Mouse (Mus musculus) E14TG2a.4 (cell line): Measurements from ENCODE around the gene Limd1.
"Not testable (repeated sequence)": the region's sequence is repeated elsewhere in the genome, so short reads cannot be mapped to it uniquely, and the experiment has no call there.

Experiments
- H3K27me3 ChIP-seq: 2 replicates; pipeline ENCODE4 v1.6.1; 2014; ENCODE audit warnings: low read length, control low read depth; ENCODE audit not compliant: insufficient read depth
- H3K36me3 ChIP-seq: 2 replicates; pipeline ENCODE4 v1.6.1; 2014; ENCODE audit warnings: low read length, control low read depth; ENCODE audit not compliant: insufficient read depth
- H3K4me1 ChIP-seq: replicated peaks from 2 replicates; pipeline ENCODE4 v1.6.1; 2014; ENCODE audit warnings: low read depth, low read length, control low read depth
- H3K4me3 ChIP-seq: replicated peaks from 2 replicates; pipeline ENCODE4 v1.5.1; 2014; ENCODE audit warnings: mild to moderate bottlenecking, low read length
- H3K9me3 ChIP-seq: 2 replicates; pipeline ENCODE4 v1.6.1; 2014; ENCODE audit warnings: low read length, control low read depth
- CTCF ChIP-seq: conservative IDR thresholded peaks from 2 replicates; pipeline ENCODE4 v1.5.1; 2014; ENCODE audit warnings: low read length
- NANOG ChIP-seq: IDR thresholded peaks from 2 replicates; pipeline ENCODE4 v1.6.1; 2014; ENCODE audit warnings: borderline replicate concordance, low read length, mixed read lengths
- POU5F1 ChIP-seq: IDR thresholded peaks from 2 replicates; pipeline ENCODE4 v1.6.1; 2014; ENCODE audit warnings: low read length, borderline replicate concordance

Limd1 gene

DNA sequence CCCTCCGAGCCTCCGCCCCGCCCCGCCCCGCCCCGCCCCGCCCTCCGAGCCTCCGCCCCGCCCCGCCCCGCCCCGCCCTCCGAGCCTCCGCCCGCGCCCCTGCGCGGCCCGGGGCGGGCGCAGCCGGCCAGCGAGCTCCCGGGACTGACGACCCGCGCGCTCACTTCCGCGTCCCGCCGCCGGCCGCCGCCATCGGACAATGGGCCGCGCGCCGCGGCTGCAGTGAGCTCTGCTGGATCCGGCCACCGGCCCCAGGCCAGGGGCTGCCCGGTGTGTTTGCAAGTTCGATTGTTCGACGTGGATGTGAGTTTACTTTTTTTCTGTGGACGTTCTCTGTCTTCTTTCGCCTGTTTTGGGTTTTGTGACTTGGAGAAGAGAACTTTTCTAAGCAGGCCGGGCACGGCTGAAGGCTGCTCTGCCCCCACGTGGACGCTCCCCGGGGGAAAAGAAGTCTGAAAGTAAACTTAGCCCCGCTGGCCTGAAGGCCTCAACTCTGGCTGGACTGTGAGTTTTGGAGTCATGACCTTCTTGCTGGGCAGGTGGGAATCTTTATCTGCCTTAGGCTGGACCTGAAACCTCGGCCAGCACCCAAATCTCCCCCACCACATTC is at the start of gene Limd1:
Limd1 (plus strand) TSS at position 121 of the 610 bp plus-strand sequence.
- TF ChIP-seq CTCF (no peak), NANOG (no peak), POU5F1 (no peak)
- Histone ChIP-seq H3K27me3 (peaks cover 9% of the 10 kb centered on the region; the same call in 1 of the 2 replicates), H3K4me3 (peak within 1 kb of the TSS; percentile 81), H3K9me3 (no peaks in the 10 kb centered on the region), H3K4me1 (peaks cover 29% of the 10 kb centered on the region), H3K36me3 (peaks cover 23% of the 10 kb centered on the region)

DNA sequence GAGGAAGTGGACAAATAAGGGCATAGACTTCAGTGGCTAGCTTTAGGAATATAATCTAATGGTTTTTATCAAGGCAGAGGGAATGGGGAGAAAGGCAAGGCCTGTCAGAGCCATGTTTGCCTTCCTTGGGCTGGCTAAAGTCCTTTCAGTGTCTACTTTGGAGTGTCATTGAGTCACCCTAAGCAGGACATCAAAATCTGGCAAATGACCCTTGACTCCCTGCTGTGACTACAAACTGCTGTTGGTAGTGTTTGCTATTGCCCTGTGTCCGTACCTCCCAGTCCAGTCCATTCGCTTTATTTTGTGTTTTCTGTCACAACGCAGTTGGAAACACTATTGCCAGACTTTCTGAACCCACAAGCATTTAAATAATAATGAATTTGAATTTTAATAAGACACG is 48.6 kb upstream of the Limd1 start:
- TF ChIP-seq POU5F1, result no peak
- Histone ChIP-seq H3K27me3 (no peaks in the 10 kb centered on the region), H3K4me3 (no peak overlapping the region), H3K4me1 (peaks cover 19% of the 10 kb centered on the region), H3K36me3 (no peaks in the 10 kb centered on the region), H3K9me3 (no peaks in the 10 kb centered on the region)

- Histone ChIP-seq H3K36me3 (0 out of 2 replicates have a peak, but pooled peaks cover 1% of the 10 kb centered on the region), H3K4me1 (peaks cover 19% of the 10 kb centered on the region), H3K27me3 (no peaks in the 10 kb centered on the region), H3K9me3 (no peaks in the 10 kb centered on the region), H3K4me3 (no peak overlapping the region)
- TF ChIP-seq NANOG, result no peak
- TF ChIP-seq POU5F1, result no peak
- no peak for TF ChIP-seq CTCF
Measured at GRCm38 (mm10) chr9:123430973-123431372, 47.5 kb upstream of the Limd1 start.

GRCm38 (mm10) chr9:123438223-123438622 is 40.3 kb upstream of the Limd1 start:
- TF ChIP-seq POU5F1 (no peak), NANOG (no peak), CTCF (no peak)
- no peaks in the 10 kb centered on the region for H3K9me3 ChIP-seq
- H3K4me1 ChIP-seq, result no peaks in the 10 kb centered on the region
- H3K27me3 ChIP-seq, result no peaks in the 10 kb centered on the region
- no peak overlapping the region for H3K4me3 ChIP-seq
- peaks cover 16% of the 10 kb centered on the region for H3K36me3 ChIP-seq

- no peak overlapping the region for H3K4me3 ChIP-seq
- H3K27me3 ChIP-seq, result no peaks in the 10 kb centered on the region
- H3K9me3 ChIP-seq, result no peaks in the 10 kb centered on the region
- peaks cover 16% of the 10 kb centered on the region for H3K36me3 ChIP-seq
- H3K4me1 ChIP-seq, result no peaks in the 10 kb centered on the region
- no peak for TF ChIP-seq NANOG
- TF ChIP-seq CTCF, result no peak
- TF ChIP-seq POU5F1, result no peak
Measured at GRCm38 (mm10) chr9:123440230-123441058, 38.1 kb upstream of the Limd1 start.

- H3K4me1 ChIP-seq, H3K36me3 ChIP-seq, H3K9me3 ChIP-seq, H3K27me3 ChIP-seq, H3K4me3 ChIP-seq: not testable (repeated sequence)
Measured at GRCm38 (mm10) chr9:123447101-123447500, 31.4 kb upstream of the Limd1 start.

DNA sequence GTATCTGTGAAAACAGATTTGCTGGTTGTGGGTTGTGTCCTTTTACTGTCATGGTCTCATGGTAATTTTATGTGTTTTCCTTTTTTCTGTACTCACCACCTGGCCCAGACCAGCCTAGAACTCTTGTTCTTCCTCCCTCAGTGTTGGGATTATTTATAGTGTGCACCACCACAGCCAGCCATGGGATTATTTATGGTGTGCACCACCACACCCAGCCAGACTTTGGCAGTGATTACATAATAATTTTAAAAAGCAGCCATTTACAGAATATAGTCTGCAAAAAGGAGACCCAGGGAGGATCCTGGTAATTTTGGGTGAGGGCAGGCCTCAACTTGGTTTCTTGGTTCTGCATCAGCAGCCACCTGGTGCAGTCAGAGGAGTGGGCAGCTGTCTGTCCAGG is 29.9 kb upstream of the Limd1 start:
- Histone ChIP-seq H3K9me3 (no peaks in the 10 kb centered on the region), H3K36me3 (peaks cover 14% of the 10 kb centered on the region; the same call in 1 of the 2 replicates), H3K27me3 (no peaks in the 10 kb centered on the region), H3K4me1 (no peaks in the 10 kb centered on the region), H3K4me3 (no peak overlapping the region)
- TF ChIP-seq POU5F1 (no peak), CTCF (no peak), NANOG (no peak)

DNA sequence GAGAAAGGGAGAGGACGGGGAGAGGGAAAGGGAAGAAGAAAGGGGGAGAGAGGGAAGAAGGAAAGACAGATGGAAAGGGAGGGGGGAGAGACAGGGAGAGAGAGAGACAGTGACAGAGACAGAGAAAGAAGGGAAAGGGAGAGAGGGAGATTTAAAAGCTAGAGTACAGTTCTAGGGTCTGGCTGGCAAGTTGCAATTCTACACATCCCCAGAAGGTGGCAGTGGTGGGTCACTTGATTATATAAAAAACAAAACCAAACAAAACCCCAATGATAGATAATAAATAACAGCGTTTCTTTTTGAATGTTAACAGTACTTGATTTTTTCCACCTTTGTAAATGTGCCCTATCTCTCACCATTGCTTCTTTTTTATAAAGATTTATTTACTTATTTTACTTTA is 28.3 kb upstream of the Limd1 start:
- no peak for TF ChIP-seq NANOG
- peak; percentile 96 for TF ChIP-seq CTCF
- no peak for TF ChIP-seq POU5F1
- H3K36me3 ChIP-seq, result peaks cover 16% of the 10 kb centered on the region; the same call in 1 of the 2 replicates
- no peaks in the 10 kb centered on the region for H3K27me3 ChIP-seq
- H3K4me3 ChIP-seq, result no peak overlapping the region
- H3K4me1 ChIP-seq, result no peaks in the 10 kb centered on the region
- no peaks in the 10 kb centered on the region for H3K9me3 ChIP-seq
